10 mouse cellular contexts compared by ENCODE assay signal in the genomic region with DNA sequence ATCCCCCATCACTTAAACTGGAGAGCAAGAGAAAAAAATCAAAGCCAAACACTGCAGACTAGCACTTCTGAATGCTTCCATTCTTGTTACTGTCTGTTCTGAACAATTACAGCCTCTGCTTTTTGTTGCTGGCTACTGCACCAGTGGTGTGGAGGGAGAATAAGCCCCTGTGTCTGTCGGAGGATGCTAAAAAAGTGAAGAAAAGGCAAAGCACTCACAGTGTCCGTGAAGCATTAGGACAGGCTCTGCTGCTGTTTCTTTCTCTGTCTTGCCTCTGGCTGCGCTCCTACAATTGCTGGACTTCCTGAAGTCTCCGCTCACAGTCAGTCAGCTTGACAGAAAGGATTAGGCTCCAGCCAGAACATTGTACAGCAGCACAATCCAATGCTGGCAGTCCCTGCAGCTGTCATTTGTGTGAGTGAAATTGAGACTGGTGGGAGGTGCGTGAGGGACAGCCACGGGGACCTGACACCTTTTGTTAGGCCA.
A peak's percentile ranks its signal among the peaks of the same experiment; 100 is the strongest.
DNase-seq lines count a peak whose midpoint lies in the region; ATAC-seq and TF ChIP-seq lines count a peak whose summit lies in the region.
"Had no signal": no experiment of that assay in that cellular context is flagged by ENCODE, and none has a peak within 500 bp of the region (broad histone marks: within the 10 kb centered on the region; RNA-seq: fewer than 3 reads in every experiment).

No protein-coding gene starts in this region.

- H3K9me3 ChIP-seq in heart, postnatal 0 days (replicated peaks; ENCODE audit: control insufficient read depth, low read length), result no peaks in the 10 kb centered on the region
- H3K9me3 ChIP-seq in liver, embryonic 11.5 days (ENCODE audit: control insufficient read depth, low read length), result no peaks in the 10 kb centered on the region

- H3K4me1 ChIP-seq in heart, postnatal 0 days (ENCODE audit: control insufficient read depth, insufficient read depth), result no peaks in the 10 kb centered on the region
- H3K4me1 ChIP-seq in liver, embryonic 11.5 days (replicated peaks; ENCODE audit: control insufficient read depth, insufficient read depth, low read length), result no peaks in the 10 kb centered on the region
- H3K4me1 ChIP-seq: megakaryocyte, embryonic 14.5 days had no signal

- DNase-seq in frontal cortex, adult 2 months (ENCODE audit: extremely low spot score in 1 of 2, low spot score in 1 of 2), result no peak
- DNase-seq in brain, adult 2 months (ENCODE audit: low read depth, low spot score), result peak; percentile 49
- DNase-seq in heart, postnatal 0 days (ENCODE audit: low spot score), result peak; percentile 26
- DNase-seq in lung, postnatal 4 days, result peak; percentile 4 to 22
- no peak for DNase-seq in liver, embryonic 11.5 days (ENCODE audit: low spot score)
- DNase-seq in cerebellum, adult 18-20 months, result no peak
- no peak for DNase-seq in gastrocnemius, postnatal 25 days
- DNase-seq: adrenal gland, adult 2 months had no signal

- no peak for TF ChIP-seq EP300 in heart, postnatal 0 days (IDR thresholded peaks at IDR 0.05; ENCODE audit: low read depth)

- no peak for TF ChIP-seq CTCF in heart, postnatal 0 days (IDR thresholded peaks at IDR 0.05; ENCODE audit: low read depth)

- 9% methylated on average over 6 of the region's 6 CpGs for WGBS in heart, postnatal 0 days
- 29% methylated on average over 6 of the region's 6 CpGs for WGBS in liver, embryonic 11.5 days

- H3K27ac ChIP-seq in heart, postnatal 0 days (ENCODE audit: low read depth), result no peak overlapping the region
- H3K27ac ChIP-seq in liver, embryonic 11.5 days (ENCODE audit: low read depth, low read length), result no peak overlapping the region

- no peaks in the 10 kb centered on the region for H3K27me3 ChIP-seq in heart, postnatal 0 days (ENCODE audit: control insufficient read depth, insufficient read depth, low read length)
- no peaks in the 10 kb centered on the region for H3K27me3 ChIP-seq in liver, embryonic 11.5 days (replicated peaks; ENCODE audit: control insufficient read depth, insufficient read depth, low read length)
- H3K27me3 ChIP-seq: megakaryocyte, embryonic 14.5 days had no signal

- H3K36me3 ChIP-seq in heart, postnatal 0 days (replicated peaks; ENCODE audit: control insufficient read depth, insufficient read depth, low read length), result no peaks in the 10 kb centered on the region
- no peaks in the 10 kb centered on the region for H3K36me3 ChIP-seq in liver, embryonic 11.5 days (ENCODE audit: control insufficient read depth, insufficient read depth, low read length)

- peak; percentile 31; the same call in 1 of the 2 replicates for ATAC-seq in frontal cortex, adult (ENCODE audit: low TSS enrichment)
- 0 out of 2 replicates have a peak, but pooled peaks have one; percentile 20 for ATAC-seq in heart, postnatal 0 days (ENCODE audit: insufficient read depth, low read depth)
- ATAC-seq in liver, embryonic 11.5 days (replicated peaks; ENCODE audit: low FRiP score), result no peak

- H3K4me3 ChIP-seq in heart, postnatal 0 days (ENCODE audit: low read depth, low read length), result no peak overlapping the region
- H3K4me3 ChIP-seq in liver, embryonic 11.5 days (ENCODE audit: low read depth, low read length), result no peak overlapping the region
- H3K4me3 ChIP-seq: megakaryocyte, embryonic 14.5 days had no signal

- no peak overlapping the region for H3K9ac ChIP-seq in heart, postnatal 0 days (replicated peaks; ENCODE audit: low read depth, low read length)
- no peak overlapping the region for H3K9ac ChIP-seq in liver, embryonic 11.5 days (ENCODE audit: low read depth, low read length)

- H3K4me2 ChIP-seq in heart, postnatal 0 days (ENCODE audit: low read depth, low read length), result peak overlapping the region; percentile 17; the same call in 1 of the 2 replicates
- no peak overlapping the region for H3K4me2 ChIP-seq in liver, embryonic 11.5 days

Comparison
In these comparisons a context has a peak if more than half of its experiments do, and no peak if none do; other contexts are left out.
1. DNase-seq: peak in brain, adult 2 months (single experiment), heart, postnatal 0 days (single experiment) and lung, postnatal 4 days (2 of 2); none in frontal cortex, adult 2 months (0 of 2), liver, embryonic 11.5 days (single experiment), cerebellum, adult 18-20 months (0 of 2) and gastrocnemius, postnatal 25 days (single experiment).